Mouse (Mus musculus): Measurements from ENCODE around the gene Spn.

- TF ChIP-seq GATA1 (IDR thresholded peaks at IDR 0.05; ENCODE audit: borderline replicate concordance, low read length) = no peak
- no peak for TF ChIP-seq CTCF (IDR thresholded peaks at IDR 0.05; ENCODE audit: low read depth, low read length)
- TF ChIP-seq TAL1 (conservative IDR thresholded peaks at IDR 0.05; ENCODE audit: low read depth, low read length) = no peak
- TF ChIP-seq GATA2 (IDR thresholded peaks at IDR 0.05; ENCODE audit: borderline replicate concordance, low read depth, low read length) = no peak
- TF ChIP-seq POLR2AphosphoS5 (IDR thresholded peaks at IDR 0.05; ENCODE audit: insufficient replicate concordance, low read depth, low read length) = no peak
Observed at GRCm38 (mm10) chr7:127090154-127091113, 47.2 kb downstream of the Spn start.
